Mouse (Mus musculus) kidney, embryonic 14.5 days (tissue): Measurements from ENCODE around the gene Sept7. TPM values are rescaled to one million over a fixed set of nuclear protein-coding genes. Genes with fewer than 3 reads are reported as not detected.
A peak's percentile ranks its signal among the peaks of the same experiment; 100 is the strongest.

Experiments used
- ATAC-seq: fragments of 200-750 bp; cut with Nextera tagmentation; 2 replicates; pipeline ENCODE4 v1.8.0; 2017; ENCODE audit warnings: moderate number of reproducible peaks, mild to moderate bottlenecking, moderate TSS enrichment, moderate library complexity; ENCODE audit not compliant: low FRiP score, low TSS enrichment
- H3K27ac ChIP-seq: fragments of 300-500 bp; sonication (generic); 2 replicates; pipeline ENCODE4 v1.5.1; 2014; ENCODE audit warnings: low read depth, mild to moderate bottlenecking, low read length, moderate library complexity, mixed read lengths
- H3K27me3 ChIP-seq: fragments of 300-500 bp; sonication (generic); 2 replicates; pipeline ENCODE4 v1.6.1; 2014; ENCODE audit warnings: mild to moderate bottlenecking, low read length; ENCODE audit not compliant: control insufficient read depth, insufficient read depth
- H3K36me3 ChIP-seq: fragments of 300-500 bp; sonication (generic); 2 replicates; pipeline ENCODE4 v1.6.1; 2014; ENCODE audit warnings: low read length, mixed read lengths; ENCODE audit not compliant: control insufficient read depth, insufficient read depth
- H3K4me1 ChIP-seq: fragments of 300-500 bp; sonication (generic); 2 replicates; pipeline ENCODE4 v1.6.1; 2014; ENCODE audit warnings: low read length, mixed read lengths; ENCODE audit not compliant: control insufficient read depth, insufficient read depth
- H3K4me2 ChIP-seq: fragments of 300-500 bp; sonication (generic); replicated peaks from 2 replicates; pipeline ENCODE4 v1.6.1; 2014; ENCODE audit warnings: low read depth, mild to moderate bottlenecking, low read length
- H3K4me3 ChIP-seq: fragments of 300-500 bp; sonication (generic); 2 replicates; pipeline ENCODE4 v1.5.1; 2014; ENCODE audit warnings: mild to moderate bottlenecking, low read length
- H3K9ac ChIP-seq: fragments of 300-500 bp; sonication (generic); 2 replicates; pipeline ENCODE4 v1.6.1; 2014; ENCODE audit warnings: low read depth, mild to moderate bottlenecking, low read length, moderate library complexity
- H3K9me3 ChIP-seq: fragments of 300-500 bp; sonication (generic); 2 replicates; pipeline ENCODE4 v1.6.1; 2016; ENCODE audit warnings: low read length; ENCODE audit not compliant: control insufficient read depth
- WGBS: fragments of 180-500 bp; shearing (Covaris S2); extraction: QIAGEN DNeasy Blood & Tissue Kit; methylation state at CpG from one replicate; pipeline ENCODE4 v1.1.7; 2014; 5-methylcytosine and 5-hydroxymethylcytosine counted together
- polyA plus RNA-seq: library from polyadenylated mRNA; unstranded; fragments of >200 nt; fragmentation: Nextera tagmentation; extraction: Ambion mirVana; gene quantifications from 2 replicates; pipeline ENCODE4 v1.2.1, GENCODE M21; 2014

Gene Sept7
- polyA plus RNA-seq = 318 and 331 TPM in 2 replicates

DNA sequence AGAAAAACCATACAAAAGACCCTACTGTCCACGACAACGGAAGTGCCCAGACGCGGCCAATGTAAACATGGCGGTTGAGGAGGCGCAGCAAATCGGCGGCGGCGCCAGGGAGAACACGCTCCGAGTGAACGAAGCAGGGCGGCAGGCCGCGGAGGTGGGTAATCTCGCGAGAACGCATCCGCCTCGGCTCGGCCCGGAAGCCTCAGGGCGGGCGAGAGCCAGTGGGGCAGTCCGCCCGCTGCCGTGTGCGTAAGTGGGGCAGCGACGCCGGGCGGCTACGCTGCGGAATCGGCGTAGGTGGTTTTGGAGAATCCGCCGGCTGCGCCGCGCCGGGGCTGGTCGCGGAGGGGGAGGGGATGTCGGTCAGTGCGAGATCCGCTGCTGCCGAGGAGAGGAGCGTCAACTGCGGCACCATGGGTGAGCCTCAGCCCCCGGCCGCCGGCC lies at the start of gene Sept7:
Gene Sept7 (plus strand): TSS at position 157 of the 444 bp plus-strand sequence.
- H3K9ac ChIP-seq = peak within 1 kb of the TSS; percentile 99
- H3K4me1 ChIP-seq = peaks cover 7% of the 10 kb centered on the region
- H3K4me3 ChIP-seq = peak within 1 kb of the TSS; percentile 100
- peak; percentile 98 for ATAC-seq
- under 1% methylated on average over 48 of the region's 54 CpGs for WGBS
- H3K27me3 ChIP-seq = no peaks in the 10 kb centered on the region
- H3K36me3 ChIP-seq = no peaks in the 10 kb centered on the region
- H3K9me3 ChIP-seq = no peaks in the 10 kb centered on the region
- peak within 1 kb of the TSS; percentile 59 for H3K4me2 ChIP-seq
- H3K27ac ChIP-seq = peak within 1 kb of the TSS; percentile 99

- Histone ChIP-seq H3K36me3 (no peaks in the 10 kb centered on the region), H3K4me2 (no peak overlapping the region), H3K4me1 (no peaks in the 10 kb centered on the region), H3K9ac (no peak overlapping the region), H3K4me3 (no peak overlapping the region), H3K9me3 (0 out of 2 replicates have a peak, but pooled peaks cover 3% of the 10 kb centered on the region), H3K27ac (0 out of 2 replicates have a peak overlapping the region, but pooled peaks have one; percentile 18), H3K27me3 (no peaks in the 10 kb centered on the region)
- ATAC-seq = no peak
- 75% methylated on average over 8 of the region's 8 CpGs for WGBS
Observed at GRCm38 (mm10) chr9:25208087-25208803, 44.0 kb upstream of the Sept7 start.

- Histone ChIP-seq H3K36me3 (no peaks in the 10 kb centered on the region), H3K27me3 (no peaks in the 10 kb centered on the region), H3K9me3 (0 out of 2 replicates have a peak, but pooled peaks cover 3% of the 10 kb centered on the region), H3K9ac (no peak overlapping the region), H3K4me1 (0 out of 2 replicates have a peak, but pooled peaks cover 3% of the 10 kb centered on the region), H3K4me3 (no peak overlapping the region), H3K4me2 (no peak overlapping the region), H3K27ac (peak overlapping the region; percentile 82)
- ATAC-seq = peak; percentile 91
- 53% methylated on average over 9 of the region's 9 CpGs for WGBS
Observed at GRCm38 (mm10) chr9:25212309-25213163, 39.7 kb upstream of the Sept7 start.

GRCm38 (mm10) chr9:25213164-25213557 lies 39.1 kb upstream of the Sept7 start:
- no peaks in the 10 kb centered on the region for H3K27me3 ChIP-seq
- no peak overlapping the region for H3K9ac ChIP-seq
- H3K27ac ChIP-seq = peak overlapping the region; percentile 82; the same call in 1 of the 2 replicates
- 0 out of 2 replicates have a peak, but pooled peaks cover 3% of the 10 kb centered on the region for H3K4me1 ChIP-seq
- ATAC-seq = peak; percentile 79; the same call in 1 of the 2 replicates
- no peaks in the 10 kb centered on the region for H3K36me3 ChIP-seq
- H3K4me3 ChIP-seq = no peak overlapping the region
- H3K9me3 ChIP-seq = 0 out of 2 replicates have a peak, but pooled peaks cover 3% of the 10 kb centered on the region
- no peak overlapping the region for H3K4me2 ChIP-seq

- no peaks in the 10 kb centered on the region for H3K9me3 ChIP-seq
- no peaks in the 10 kb centered on the region for H3K36me3 ChIP-seq
- H3K27ac ChIP-seq = no peak overlapping the region; the same call in 1 of the 2 replicates
- no peaks in the 10 kb centered on the region for H3K27me3 ChIP-seq
- no peak for ATAC-seq
- 0 out of 2 replicates have a peak, but pooled peaks cover 3% of the 10 kb centered on the region for H3K4me1 ChIP-seq
- no peak overlapping the region for H3K4me3 ChIP-seq
- 47% methylated on average over 3 of the region's 3 CpGs for WGBS
- no peak overlapping the region for H3K9ac ChIP-seq
- no peak overlapping the region for H3K4me2 ChIP-seq
Observed at GRCm38 (mm10) chr9:25215411-25215810, 36.8 kb upstream of the Sept7 start.

DNA sequence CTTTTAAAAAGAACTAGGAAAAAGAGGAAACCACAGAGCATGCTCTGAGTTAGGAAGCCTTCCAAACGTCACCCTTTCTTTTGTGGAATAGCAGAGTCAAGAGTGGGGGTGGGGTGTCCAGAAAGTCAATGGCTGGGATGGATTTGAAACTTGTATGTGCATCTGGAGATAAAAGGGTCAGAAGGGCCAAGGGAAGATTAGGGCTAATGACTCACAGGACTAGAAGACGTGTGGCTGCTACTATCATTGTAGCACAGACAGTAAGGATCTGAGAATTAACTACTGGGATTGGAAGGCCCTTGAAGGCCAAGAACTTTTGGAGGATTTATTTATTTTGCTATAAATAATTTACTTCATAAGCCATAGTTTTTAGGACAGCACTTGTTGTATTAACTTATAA lies 36.0 kb upstream of the Sept7 start:
- H3K4me3 ChIP-seq = no peak overlapping the region
- H3K9me3 ChIP-seq = no peaks in the 10 kb centered on the region
- H3K27ac ChIP-seq = no peak overlapping the region
- H3K4me2 ChIP-seq = no peak overlapping the region
- no peaks in the 10 kb centered on the region for H3K36me3 ChIP-seq
- 48% methylated on average over 2 of the region's 2 CpGs for WGBS
- H3K27me3 ChIP-seq = no peaks in the 10 kb centered on the region
- no peak overlapping the region for H3K9ac ChIP-seq
- no peak for ATAC-seq
- 0 out of 2 replicates have a peak, but pooled peaks cover 3% of the 10 kb centered on the region for H3K4me1 ChIP-seq

GRCm38 (mm10) chr9:25218954-25219353 lies 33.3 kb upstream of the Sept7 start:
- Histone ChIP-seq H3K9me3 (no peaks in the 10 kb centered on the region), H3K4me3 (no peak overlapping the region), H3K27ac (peak overlapping the region; percentile 65; the same call in 1 of the 2 replicates), H3K4me1 (no peaks in the 10 kb centered on the region), H3K4me2 (no peak overlapping the region), H3K9ac (no peak overlapping the region), H3K27me3 (no peaks in the 10 kb centered on the region), H3K36me3 (no peaks in the 10 kb centered on the region)
- peak; percentile 60; the same call in 1 of the 2 replicates for ATAC-seq
- 52% methylated on average over 3 of the region's 3 CpGs for WGBS

DNA sequence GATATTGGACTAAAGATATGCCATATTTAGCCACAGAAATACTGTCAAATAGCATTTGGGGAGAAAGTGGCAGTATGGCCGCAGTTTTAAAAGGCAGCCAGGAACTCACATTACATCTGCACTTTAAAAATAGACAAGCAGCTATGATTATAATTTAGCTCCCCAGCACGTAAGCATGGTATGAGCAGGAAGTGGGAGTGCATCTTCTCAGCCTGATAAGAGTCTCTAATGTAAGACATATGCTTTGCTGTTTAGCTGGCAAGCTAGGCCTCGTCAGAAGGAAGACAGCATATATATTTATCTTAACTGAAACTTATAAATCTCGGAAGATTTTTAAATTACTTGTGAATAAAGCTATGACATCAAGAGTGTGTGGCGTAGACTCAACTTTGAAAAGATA lies 32.4 kb upstream of the Sept7 start:
- no peaks in the 10 kb centered on the region for H3K9me3 ChIP-seq
- H3K27ac ChIP-seq = peak overlapping the region; percentile 65; the same call in 1 of the 2 replicates
- H3K27me3 ChIP-seq = no peaks in the 10 kb centered on the region
- H3K9ac ChIP-seq = no peak overlapping the region
- no peak overlapping the region for H3K4me3 ChIP-seq
- H3K4me2 ChIP-seq = no peak overlapping the region
- H3K36me3 ChIP-seq = no peaks in the 10 kb centered on the region
- H3K4me1 ChIP-seq = no peaks in the 10 kb centered on the region
- WGBS = 46% methylated on average over 5 of the region's 5 CpGs
- ATAC-seq = peak; percentile 82; the same call in 1 of the 2 replicates
